Mouse (Mus musculus) WW6 (cell line): ENCODE data around the gene Prpf6.

ENCODE experiments used
- DNase-seq: peaks from one replicate; pipeline ENCODE4 v3.0.0-alpha.2; 2013; ENCODE audit warnings: low read depth, low spot score

Gene Prpf6

GRCm38 (mm10) chr2:181596221-181596960 is 4.7 kb downstream of the Prpf6 start:
- DNase-seq, result no peak

DNA sequence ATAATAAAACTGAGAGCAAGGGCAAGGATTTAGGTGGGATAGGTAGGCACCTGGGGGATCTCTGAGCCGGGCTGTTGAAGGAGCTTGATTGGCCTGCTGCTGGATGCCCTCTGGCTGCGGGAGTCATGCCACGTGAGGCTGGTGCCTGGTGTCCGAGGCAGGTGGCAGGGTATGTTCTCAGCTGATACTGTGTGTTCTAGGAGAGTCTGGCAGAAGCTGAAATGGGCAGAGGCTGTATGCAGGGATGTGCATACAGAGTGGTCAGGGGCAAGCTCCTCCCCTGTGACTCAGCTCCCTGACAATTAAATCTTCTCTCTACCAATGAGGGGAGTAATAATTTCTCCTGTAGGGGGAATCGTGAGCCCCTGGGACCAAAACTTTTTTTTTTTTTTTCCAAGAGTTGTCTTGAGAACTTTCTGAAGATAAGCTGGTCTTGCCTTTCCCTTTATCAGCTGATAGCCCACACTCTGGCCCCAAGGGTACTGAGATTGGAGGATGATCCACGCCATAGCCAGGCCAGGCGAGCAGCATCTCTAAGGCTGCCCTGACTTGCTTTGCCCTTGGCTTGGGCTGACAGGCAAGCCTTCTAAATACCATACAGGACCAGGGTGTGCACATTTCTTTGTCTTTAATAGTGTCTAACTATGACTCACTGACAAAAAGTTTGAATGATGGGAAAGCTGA is 5.9 kb downstream of the Prpf6 start:
- DNase-seq, result no peak

- no peak for DNase-seq
Observed at GRCm38 (mm10) chr2:181598454-181599351, 7.0 kb downstream of the Prpf6 start, which contains the start of gene Samd10. Gene Samd10, minus strand, starts transcription at chr2:181599212.

DNA sequence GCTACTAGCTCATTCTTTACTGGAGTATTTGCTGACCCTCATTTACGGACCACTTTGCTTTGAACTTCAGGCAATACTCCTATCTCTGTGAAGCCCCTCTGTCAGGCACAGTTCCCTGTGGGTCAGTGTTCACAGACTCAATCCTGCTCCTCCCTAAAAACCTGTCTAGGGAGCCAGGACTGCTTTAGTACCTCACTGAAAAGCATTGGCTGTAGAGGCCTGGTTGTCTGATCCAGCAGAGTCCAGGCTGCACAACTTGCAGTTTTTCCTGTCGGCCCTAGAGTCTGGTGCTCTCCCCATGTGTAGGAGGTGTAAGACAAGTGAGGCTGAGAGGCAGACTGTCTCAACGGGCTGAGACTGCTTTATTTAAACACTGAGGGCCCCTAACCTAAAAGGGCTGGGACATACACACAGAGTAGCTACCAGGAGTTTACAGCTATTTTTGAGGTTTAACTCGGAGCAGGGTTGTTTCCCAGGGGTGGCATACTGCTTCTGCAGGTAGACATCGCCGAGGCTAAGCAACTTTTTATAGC is 8.6 kb downstream of the Prpf6 start:
- DNase-seq, result no peak

DNA sequence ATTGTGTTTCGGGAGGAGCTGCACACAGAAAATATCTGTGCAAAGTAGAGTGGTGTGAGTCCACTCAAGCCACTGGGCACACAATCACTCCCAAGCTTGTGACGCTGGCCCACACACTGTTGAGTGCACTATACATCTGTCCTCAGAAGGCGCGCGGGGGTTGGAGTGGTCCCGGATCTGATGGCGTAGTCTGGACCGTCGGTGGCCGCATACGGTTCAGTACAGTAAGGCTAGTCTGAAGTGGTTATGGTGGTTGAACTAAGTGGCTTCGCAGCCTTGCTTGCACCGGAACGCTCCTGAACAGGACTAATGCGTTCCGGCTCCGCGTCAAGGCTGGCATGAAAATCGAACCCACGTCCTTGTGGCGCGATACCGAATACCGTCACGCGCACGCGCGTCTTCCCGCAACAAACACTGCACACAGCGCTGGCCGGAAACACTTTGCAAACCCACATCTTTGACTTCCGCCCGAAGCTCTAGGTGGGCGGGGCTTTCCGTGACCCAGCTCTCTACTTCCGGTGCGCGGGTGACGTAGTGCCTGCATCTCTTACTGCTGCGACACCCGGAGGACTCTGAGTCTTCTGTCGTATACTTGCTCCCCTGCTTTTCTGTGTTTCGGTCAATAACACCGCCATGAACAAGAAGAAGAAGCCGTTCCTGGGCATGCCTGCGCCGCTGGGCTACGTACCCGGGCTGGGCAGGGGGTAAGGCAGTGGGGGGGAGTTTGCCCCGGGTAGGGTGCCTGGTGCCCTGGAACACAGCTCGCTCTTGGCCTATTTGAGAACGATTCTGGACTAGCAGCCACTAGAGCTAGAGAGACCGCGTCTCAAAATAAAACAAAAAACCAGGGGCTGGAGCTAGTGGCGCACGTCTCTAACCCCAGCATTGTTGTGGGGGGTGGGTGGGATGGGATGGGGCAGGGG is 9.4 kb downstream of the Prpf6 start:
- peak; percentile 93 for DNase-seq

GRCm38 (mm10) chr2:181601751-181602145 is 10.1 kb downstream of the Prpf6 start:
- DNase-seq, result no peak

DNA sequence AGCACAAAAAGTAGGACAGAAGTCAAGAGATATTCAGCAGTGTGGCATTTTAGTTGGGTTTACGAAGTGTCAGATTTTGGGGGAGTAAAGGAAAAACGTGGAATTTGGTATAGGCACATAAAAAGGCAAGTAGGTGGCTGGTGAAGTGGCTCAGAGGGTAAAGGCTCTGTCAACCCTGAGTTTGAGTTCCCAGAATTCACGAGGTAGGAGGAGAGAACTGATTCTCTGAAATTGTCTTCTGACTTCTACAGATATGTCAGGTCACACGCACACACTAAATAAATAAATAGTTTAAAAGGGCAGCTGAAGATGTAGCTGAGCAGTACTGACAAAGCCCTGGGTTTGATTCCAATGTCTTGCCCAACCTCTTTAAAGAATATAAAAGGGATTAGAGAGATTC is 10.7 kb downstream of the Prpf6 start:
- DNase-seq, result no peak

DNA sequence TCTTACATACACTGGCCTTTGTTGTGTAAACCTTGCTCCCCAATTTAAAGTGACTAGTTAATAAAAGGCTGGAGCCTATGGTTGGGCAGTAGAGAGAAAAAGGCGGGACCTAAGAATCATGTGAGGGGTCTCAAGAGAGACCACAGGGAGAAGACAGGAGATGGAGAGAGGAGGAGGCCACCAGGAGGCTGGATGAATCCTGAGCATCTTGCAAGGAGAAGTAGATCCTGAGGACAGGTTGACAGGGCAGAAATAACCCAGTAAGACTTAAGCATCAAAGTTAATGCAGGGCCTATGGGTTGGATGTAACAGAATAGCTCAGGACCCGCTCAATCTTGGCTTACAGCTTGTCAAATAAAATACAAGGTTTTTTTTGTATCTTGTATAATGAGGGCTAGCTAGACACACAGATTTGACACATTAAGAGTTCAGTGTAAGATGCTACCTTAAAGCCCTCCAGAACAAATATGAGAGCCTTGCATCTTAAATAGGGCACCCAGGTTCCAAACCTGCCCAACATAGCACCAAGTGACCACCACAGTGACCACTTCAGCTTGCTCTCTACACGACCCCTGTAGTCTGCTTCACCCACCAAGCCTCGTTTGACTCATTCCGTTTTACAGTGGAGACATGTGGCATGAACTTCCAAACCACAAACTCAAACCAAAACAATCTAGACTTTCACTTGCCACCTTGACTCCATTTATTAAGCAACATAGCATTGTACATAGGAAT is 27.3 kb downstream of the Prpf6 start:
- DNase-seq, result no peak

- DNase-seq, result no peak
Observed at GRCm38 (mm10) chr2:181623401-181623800, 31.7 kb downstream of the Prpf6 start.

GRCm38 (mm10) chr2:181628471-181628870 is 36.8 kb downstream of the Prpf6 start:
- no peak for DNase-seq

DNA sequence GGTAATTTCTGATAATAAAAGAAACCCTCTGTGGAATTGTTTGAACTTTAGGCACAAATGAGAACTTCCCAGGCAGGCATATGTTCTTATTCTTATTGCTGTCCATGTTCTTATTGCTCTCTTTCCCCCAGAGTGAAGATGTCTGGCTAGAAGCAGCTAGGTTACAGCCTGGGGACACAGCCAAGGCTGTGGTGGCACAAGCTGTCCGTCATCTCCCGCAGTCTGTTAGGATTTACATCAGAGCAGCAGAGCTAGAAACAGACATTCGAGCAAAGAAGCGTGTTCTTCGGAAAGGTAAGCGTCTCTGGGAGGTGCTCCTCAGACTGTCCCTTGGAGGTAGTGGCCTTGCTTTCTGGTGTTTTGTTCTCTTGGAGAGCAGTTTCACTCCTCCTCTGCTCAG is 41.0 kb downstream of the Prpf6 start:
- DNase-seq, result no peak

GRCm38 (mm10) chr2:181635865-181636264 is 44.2 kb downstream of the Prpf6 start:
- no peak for DNase-seq

GRCm38 (mm10) chr2:181644361-181644760 is 52.7 kb downstream of the Prpf6 start:
- DNase-seq, result peak; percentile 13

GRCm38 (mm10) chr2:181645666-181646065 is 54.0 kb downstream of the Prpf6 start:
- no peak for DNase-seq

GRCm38 (mm10) chr2:181646626-181647472 is 55.2 kb downstream of the Prpf6 start:
- DNase-seq, result no peak

GRCm38 (mm10) chr2:181648926-181649325 is 57.3 kb downstream of the Prpf6 start:
- DNase-seq, result no peak

GRCm38 (mm10) chr2:181653065-181653464 is 61.4 kb downstream of the Prpf6 start:
- DNase-seq, result no peak

DNA sequence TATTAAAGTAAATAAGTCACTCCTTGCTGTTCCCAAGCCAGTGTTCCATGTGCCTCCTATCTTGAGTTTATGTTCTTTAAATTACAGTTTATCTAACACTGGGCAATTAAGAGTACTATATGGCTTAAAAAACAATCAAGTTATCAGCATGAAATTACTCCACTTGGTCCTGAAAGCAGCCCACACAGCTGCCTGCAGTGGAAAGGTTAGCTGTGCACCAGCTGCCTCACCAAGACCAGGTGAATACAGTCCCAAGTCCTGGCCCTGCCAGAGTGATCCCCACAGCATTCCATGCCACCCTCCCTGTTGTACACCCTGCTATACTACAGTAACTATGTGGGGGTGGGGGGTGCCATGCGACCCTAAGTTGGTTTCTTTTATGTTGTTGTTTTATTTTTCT is 61.9 kb downstream of the Prpf6 start:
- DNase-seq, result no peak

GRCm38 (mm10) chr2:181656734-181657133 is 65.1 kb downstream of the Prpf6 start, which contains the start of gene Gm29797:
Gene Gm29797, plus strand, starts transcription at chr2:181657034.
- no peak for DNase-seq
